Mouse (Mus musculus): ENCODE measurements around the gene Vangl1. TPM values are rescaled to one million over a fixed set of nuclear protein-coding genes. Genes with fewer than 3 reads are reported as not detected.

Gene Vangl1
- total and polyA plus RNA-seq, 3 experiments: not detected

- DNase-seq (ENCODE audit: extremely low read depth): no peak
- Histone ChIP-seq H3K9ac (ENCODE audit: insufficient read depth, low read depth) (no peak overlapping the region), H3K4me3 (replicated peaks in 1 of 3; ENCODE audit: low read depth in 2 of 3, low read length in 2 of 3, poor library complexity in 1 of 3) (no peak overlapping the region), H3K36me3 (replicated peaks in 1 of 2; ENCODE audit: control insufficient read depth in 1 of 2, insufficient read depth in 1 of 2, low read length in 1 of 2) (no peaks in the 10 kb centered on the region), H3K27me3 (replicated peaks) (no peaks in the 10 kb centered on the region), H3K27ac (ENCODE audit: insufficient read depth, low read depth) (no peak overlapping the region), H3K79me2 (replicated peaks; ENCODE audit: control insufficient read depth, extremely low read depth, insufficient read depth, poor library complexity, severe bottlenecking) (no peaks in the 10 kb centered on the region), H3K4me1 (ENCODE audit: control insufficient read depth in 1 of 2, insufficient read depth in 2 of 2) (peaks cover 0 to 25% of the 10 kb centered on the region in 2 experiments; a peak in 2 of 4 replicates), H3K9me3 (replicated peaks; ENCODE audit: low read length) (peaks cover 4% of the 10 kb centered on the region), H3K4me2 (ENCODE audit: insufficient read depth, low read depth, poor library complexity, severe bottlenecking) (no peak overlapping the region)
- no peak for TF ChIP-seq MAZ (IDR thresholded peaks at IDR 0.05; ENCODE audit: low read depth, low read length)
- TF ChIP-seq NELFE (IDR thresholded peaks at IDR 0.05; ENCODE audit: low read depth, low read length): no peak
- no peak for TF ChIP-seq POLR2A (IDR thresholded peaks at IDR 0.05; ENCODE audit: low read depth, low read length)
- no peak for TF ChIP-seq MYC (IDR thresholded peaks at IDR 0.05; ENCODE audit: low read depth, low read length)
- no peak for TF ChIP-seq JUN (IDR thresholded peaks at IDR 0.05; ENCODE audit: insufficient read depth, low read depth, low read length)
- TF ChIP-seq E2F4 (IDR thresholded peaks at IDR 0.05; ENCODE audit: insufficient replicate concordance, low read depth, low read length): no peak
- no peak for TF ChIP-seq EP300 (IDR thresholded peaks at IDR 0.05; ENCODE audit: low read length)
- no peak for TF ChIP-seq ELF1 (IDR thresholded peaks at IDR 0.05; ENCODE audit: low read depth, low read length)
- no peak for TF ChIP-seq MAX (IDR thresholded peaks at IDR 0.05; ENCODE audit: low read length)
- no peak for TF ChIP-seq IRF4 (IDR thresholded peaks at IDR 0.05; ENCODE audit: low read depth, low read length)
- TF ChIP-seq MAFK (IDR thresholded peaks at IDR 0.05; ENCODE audit: insufficient replicate concordance, low read length): no peak
- no peak for TF ChIP-seq SIN3A (IDR thresholded peaks at IDR 0.05; ENCODE audit: low read length)
- TF ChIP-seq TCF12 (IDR thresholded peaks at IDR 0.05; ENCODE audit: low read depth, low read length): no peak
- no peak for TF ChIP-seq RAD21 (IDR thresholded peaks at IDR 0.05; ENCODE audit: low read depth, low read length)
- no peak for TF ChIP-seq GABPA (IDR thresholded peaks at IDR 0.05; ENCODE audit: insufficient replicate concordance, low read depth, low read length)
- in situ Hi-C loops (cut with MboI; ENCODE audit: low pct_ligation_motif_present, low pct_unique_long_range_greater_than_20kb, low sequenced_read_pairs) (no loop called here), dilution Hi-C loops (cut with MboI; ENCODE audit: extremely low pct_ligation_motif_present, extremely low pct_unique_long_range_greater_than_20kb, low sequenced_read_pairs) (no loop called here)
Measured at GRCm38 (mm10) chr3:102199991-102200390, 4.5 kb downstream of the Vangl1 start.

GRCm38 (mm10) chr3:102199226-102199625 is 5.3 kb downstream of the Vangl1 start:
- no peaks in the 10 kb centered on the region for H3K79me2 ChIP-seq (replicated peaks; ENCODE audit: control insufficient read depth, extremely low read depth, insufficient read depth, poor library complexity, severe bottlenecking)
- H3K27ac ChIP-seq (ENCODE audit: insufficient read depth, low read depth): no peak overlapping the region
- no peak for DNase-seq (ENCODE audit: extremely low read depth)
- in situ Hi-C loops (cut with MboI; ENCODE audit: low pct_ligation_motif_present, low pct_unique_long_range_greater_than_20kb, low sequenced_read_pairs) (no loop called here), dilution Hi-C loops (cut with MboI; ENCODE audit: extremely low pct_ligation_motif_present, extremely low pct_unique_long_range_greater_than_20kb, low sequenced_read_pairs) (no loop called here)
- H3K36me3 ChIP-seq (replicated peaks in 1 of 2; ENCODE audit: control insufficient read depth in 1 of 2, insufficient read depth in 1 of 2, low read length in 1 of 2): no peaks in the 10 kb centered on the region
- peaks cover 0 to 29% of the 10 kb centered on the region in 2 experiments; a peak in 2 of 4 replicates for H3K4me1 ChIP-seq (ENCODE audit: control insufficient read depth in 1 of 2, insufficient read depth in 2 of 2)
- H3K4me2 ChIP-seq (ENCODE audit: insufficient read depth, low read depth, poor library complexity, severe bottlenecking): no peak overlapping the region
- H3K27me3 ChIP-seq (replicated peaks): no peaks in the 10 kb centered on the region
- no peak overlapping the region for H3K4me3 ChIP-seq (replicated peaks in 1 of 3; ENCODE audit: low read depth in 2 of 3, low read length in 2 of 3, poor library complexity in 1 of 3)
- peaks cover 4% of the 10 kb centered on the region for H3K9me3 ChIP-seq (replicated peaks; ENCODE audit: low read length)
- no peak for TF ChIP-seq USF2 (conservative IDR thresholded peaks at IDR 0.05; ENCODE audit: low read depth, low read length)
- no peak for TF ChIP-seq KAT2A (IDR thresholded peaks at IDR 0.05; ENCODE audit: insufficient replicate concordance, low read length)
- no peak overlapping the region for H3K9ac ChIP-seq (ENCODE audit: insufficient read depth, low read depth)

All from CH12.LX (cell line).